Comparison of ENCODE assay signal across 11 mouse cellular contexts in the genomic region with DNA sequence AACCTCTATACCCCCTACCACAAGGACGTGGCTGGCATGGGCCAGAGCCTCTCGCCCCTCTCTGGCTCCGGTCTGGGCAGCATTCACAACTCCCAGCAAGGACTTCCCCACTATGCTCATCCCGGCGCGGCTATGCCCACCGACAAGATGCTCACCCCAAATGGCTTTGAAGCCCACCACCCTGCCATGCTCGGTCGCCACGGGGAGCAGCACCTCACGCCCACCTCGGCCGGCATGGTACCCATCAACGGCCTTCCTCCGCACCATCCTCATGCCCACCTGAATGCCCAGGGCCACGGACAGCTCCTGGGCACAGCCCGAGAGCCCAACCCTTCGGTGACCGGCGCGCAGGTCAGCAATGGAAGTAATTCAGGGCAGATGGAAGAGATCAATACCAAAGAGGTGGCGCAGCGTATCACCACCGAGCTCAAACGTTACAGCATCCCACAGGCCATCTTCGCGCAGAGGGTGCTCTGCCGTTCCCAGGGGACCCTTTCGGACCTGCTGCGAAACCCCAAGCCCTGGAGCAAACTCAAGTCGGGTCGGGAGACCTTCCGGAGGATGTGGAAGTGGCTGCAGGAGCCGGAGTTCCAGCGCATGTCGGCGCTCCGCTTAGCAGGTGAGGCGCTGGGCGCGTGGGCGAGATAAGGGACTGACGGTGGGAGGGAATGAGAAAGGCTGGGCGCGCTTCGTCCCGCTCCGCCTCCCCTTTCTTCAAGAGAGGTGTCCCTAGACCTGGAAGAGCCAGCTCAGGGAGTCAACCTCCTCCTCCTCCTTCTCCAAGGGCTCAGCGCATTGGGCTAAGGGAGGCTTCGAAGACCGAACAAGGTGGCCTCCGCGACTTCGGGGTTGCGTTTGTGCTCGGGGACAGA. TPM values are rescaled to one million over a fixed set of nuclear protein-coding genes. Genes with fewer than 3 reads are reported as not detected.
A peak's percentile ranks its signal among the peaks of the same experiment; 100 is the strongest.
DNase-seq lines count a peak whose midpoint lies in the region; ATAC-seq lines count a peak whose summit lies in the region.
"Had no signal": no experiment of that assay in that cellular context is flagged by ENCODE, and none has a peak within 500 bp of the region (broad histone marks: within the 10 kb centered on the region; RNA-seq: fewer than 3 reads in every experiment).

No protein-coding gene starts in this region.

- peaks cover 100% of the 10 kb centered on the region for H3K27me3 ChIP-seq in heart, embryonic 15.5 days
- peaks cover 56% of the 10 kb centered on the region for H3K27me3 ChIP-seq in hindbrain, embryonic 16.5 days (replicated peaks; ENCODE audit: control insufficient read depth, insufficient read depth, low read length)
- peaks cover 79% of the 10 kb centered on the region for H3K27me3 ChIP-seq in midbrain, embryonic 14.5 days (ENCODE audit: control insufficient read depth, insufficient read depth, low read length)

- intact Hi-C loops in left cerebral cortex, postnatal 4 days (cut with DNase I) = loop anchor here (10.0 kb wide), 2 partner anchors 328 to 578 kb away; no protein-coding TSS in a partner anchor

- H3K4me2 ChIP-seq in heart, embryonic 15.5 days = peak overlapping the region; percentile 98
- peak overlapping the region; percentile 86 for H3K4me2 ChIP-seq in hindbrain, embryonic 16.5 days (ENCODE audit: low read length)
- peak overlapping the region; percentile 91 for H3K4me2 ChIP-seq in midbrain, embryonic 14.5 days (ENCODE audit: low read length)

- H3K9ac ChIP-seq in heart, embryonic 15.5 days = no peak overlapping the region
- peak overlapping the region; percentile 62 for H3K9ac ChIP-seq in hindbrain, embryonic 16.5 days (ENCODE audit: low read depth, low read length)
- H3K9ac ChIP-seq in midbrain, embryonic 14.5 days (replicated peaks; ENCODE audit: low read length) = peak overlapping the region; percentile 66

- no peak overlapping the region for H3K27ac ChIP-seq in heart, embryonic 15.5 days
- no peak overlapping the region for H3K27ac ChIP-seq in brown adipose tissue, adult 24 weeks (replicated peaks; ENCODE audit: low read depth, low read length)
- no peak overlapping the region; the same call in 1 of the 2 replicates for H3K27ac ChIP-seq in hindbrain, embryonic 16.5 days (ENCODE audit: low read depth, low read length)
- H3K27ac ChIP-seq in midbrain, embryonic 14.5 days (replicated peaks; ENCODE audit: low read depth, low read length) = peak overlapping the region; percentile 84

- no peaks in the 10 kb centered on the region for H3K36me3 ChIP-seq in heart, embryonic 15.5 days
- no peaks in the 10 kb centered on the region for H3K36me3 ChIP-seq in hindbrain, embryonic 16.5 days (ENCODE audit: control insufficient read depth, insufficient read depth, low read length)
- no peaks in the 10 kb centered on the region for H3K36me3 ChIP-seq in midbrain, embryonic 14.5 days (ENCODE audit: control insufficient read depth, insufficient read depth, low read length)

- no peak for ATAC-seq in heart, embryonic 15.5 days (replicated peaks; ENCODE audit: insufficient number of reproducible peaks, insufficient read depth, low FRiP score, low read depth)
- no peak for ATAC-seq in hindbrain, embryonic 16.5 days
- no peak for ATAC-seq in midbrain, embryonic 14.5 days (ENCODE audit: low FRiP score, low TSS enrichment)

- DNase-seq in heart, postnatal 4 days = no peak
- DNase-seq in midbrain, embryonic 14.5 days = peak; percentile 60
- no peak for DNase-seq in left cerebral cortex, postnatal 4 days
- no peak for DNase-seq in spleen, adult 18-20 months
- DNase-seq in adrenal gland, postnatal 10 days = no peak
- DNase-seq: thymus, adult 2 months had no signal

- peaks cover 36% of the 10 kb centered on the region for H3K4me1 ChIP-seq in heart, embryonic 15.5 days (replicated peaks)
- H3K4me1 ChIP-seq in brown adipose tissue, adult 24 weeks (ENCODE audit: control insufficient read depth, insufficient read depth, insufficient read length, low read length) = peaks cover 6% of the 10 kb centered on the region
- H3K4me1 ChIP-seq in hindbrain, embryonic 16.5 days (ENCODE audit: control insufficient read depth, insufficient read depth, low read depth, low read length) = peaks cover 27% of the 10 kb centered on the region
- H3K4me1 ChIP-seq in midbrain, embryonic 14.5 days (ENCODE audit: control insufficient read depth, insufficient read depth, low read length) = peaks cover 25% of the 10 kb centered on the region

- H3K9me3 ChIP-seq in heart, embryonic 15.5 days (replicated peaks) = no peaks in the 10 kb centered on the region
- no peaks in the 10 kb centered on the region for H3K9me3 ChIP-seq in hindbrain, embryonic 16.5 days (ENCODE audit: control insufficient read depth, low read length)
- no peaks in the 10 kb centered on the region for H3K9me3 ChIP-seq in midbrain, embryonic 14.5 days (ENCODE audit: control insufficient read depth, low read length)

- 2% methylated on average over 56 of the region's 56 CpGs for WGBS in heart, embryonic 15.5 days
- under 1% methylated on average over 56 of the region's 56 CpGs for WGBS in hindbrain, embryonic 16.5 days
- WGBS in midbrain, embryonic 14.5 days = 1% methylated on average over 56 of the region's 56 CpGs

- H3K4me3 ChIP-seq in heart, embryonic 15.5 days = peak overlapping the region; percentile 57
- peak overlapping the region; percentile 27; the same call in 1 of the 2 replicates for H3K4me3 ChIP-seq in brown adipose tissue, adult 24 weeks (ENCODE audit: insufficient read depth, low read depth, low read length)
- peak overlapping the region; percentile 51 for H3K4me3 ChIP-seq in hindbrain, embryonic 16.5 days (ENCODE audit: low read length)
- peak overlapping the region; percentile 56 for H3K4me3 ChIP-seq in midbrain, embryonic 14.5 days (replicated peaks; ENCODE audit: low read depth, low read length)

RNA-seq across cellular contexts. Expression of a gene that starts 1.3 kb away (rescaled TPM):
- 0.04 TPM in 1 of 2 replicates, not detected in the other for polyA plus RNA-seq in heart, embryonic 15.5 days (2015; fragmentation: Nextera tagmentation; extraction: Ambion mirVana)
- total RNA-seq in heart, postnatal 4 days (2021) = not detected
- not detected in 2 replicates for polyA plus RNA-seq in brown adipose tissue, adult 24 weeks (2012; ENCODE audit: insufficient read depth, insufficient read length, missing spikeins)
- polyA plus RNA-seq in hindbrain, embryonic 16.5 days (2015; fragmentation: Nextera tagmentation; extraction: Ambion mirVana) = 3.4 and 4.6 TPM in 2 replicates
- 7.6 and 9.1 TPM in 2 replicates for polyA plus RNA-seq in midbrain, embryonic 14.5 days (2014; fragmentation: Nextera tagmentation; extraction: Ambion mirVana)
- under 1 TPM in 1 of 2 experiments, not detected in 1; 0.16 TPM for total RNA-seq in left cerebral cortex, postnatal 4 days (2021)
- 1 to 10 TPM; 1.1 to 4.8 TPM for total RNA-seq in adrenal gland, postnatal 10 days (2021)
- total RNA-seq: CH12.LX had no signal
- polyA plus RNA-seq: gonadal fat pad, adult 2 months had no signal
